Mouse (Mus musculus) embryonic facial prominence, embryonic 12.5 days (tissue): ENCODE data around the gene Ddx23. TPM values are rescaled to one million over a fixed set of nuclear protein-coding genes. Genes with fewer than 3 reads are reported as not detected.

Experiments used
- ATAC-seq: fragments of 200-750 bp; cut with Nextera tagmentation; 2 replicates; pipeline ENCODE4 v1.8.0; 2017; ENCODE audit not compliant: insufficient number of reproducible peaks, insufficient read depth, low FRiP score, low TSS enrichment
- H3K27ac ChIP-seq: fragments of 300-500 bp; sonication (generic); 2 replicates; pipeline ENCODE4 v1.5.1; 2016; ENCODE audit warnings: mild to moderate bottlenecking
- H3K27me3 ChIP-seq: fragments of 300-500 bp; sonication (generic); 2 replicates; pipeline ENCODE4 v1.6.1; 2016; ENCODE audit warnings: mild to moderate bottlenecking, moderate library complexity
- H3K36me3 ChIP-seq: fragments of 300-500 bp; sonication (generic); 2 replicates; pipeline ENCODE4 v1.6.1; 2016; ENCODE audit warnings: mild to moderate bottlenecking
- H3K4me1 ChIP-seq: fragments of 300-500 bp; sonication (generic); 2 replicates; pipeline ENCODE4 v1.6.1; 2016
- H3K4me2 ChIP-seq: fragments of 300-500 bp; sonication (generic); replicated peaks from 2 replicates; pipeline ENCODE4 v1.6.1; 2016; ENCODE audit warnings: mild to moderate bottlenecking, moderate library complexity
- H3K4me3 ChIP-seq: fragments of 300-500 bp; sonication (generic); 2 replicates; pipeline ENCODE4 v1.5.1; 2016; ENCODE audit warnings: mild to moderate bottlenecking
- H3K9ac ChIP-seq: fragments of 300-500 bp; sonication (generic); 2 replicates; pipeline ENCODE4 v1.6.1; 2016; ENCODE audit warnings: mild to moderate bottlenecking, moderate library complexity
- H3K9me3 ChIP-seq: fragments of 300-500 bp; sonication (generic); 2 replicates; pipeline ENCODE4 v1.6.1; 2016; ENCODE audit warnings: mild to moderate bottlenecking, moderate library complexity
- WGBS: fragments of 180-500 bp; shearing (Covaris S2); methylation state at CpG from one replicate; pipeline ENCODE4 v1.1.7; 2016; 5-methylcytosine and 5-hydroxymethylcytosine counted together
- polyA plus RNA-seq: library from polyadenylated mRNA; unstranded; fragments of >200 nt; fragmentation: Nextera tagmentation; extraction: Ambion mirVana; gene quantifications from 2 replicates; pipeline ENCODE4 v1.2.1, GENCODE M21; 2016

The Ddx23 gene
- polyA plus RNA-seq, 1 experiment from 2014 or later: 29.8 TPM

GRCm38 (mm10) chr15:98673732-98674131 lies 11.0 kb upstream of the Ddx23 start:
- Histone ChIP-seq H3K4me2 (no peak overlapping the region), H3K9ac (no peak overlapping the region), H3K4me1 (peaks cover 13% of the 10 kb centered on the region; the same call in 1 of the 2 replicates), H3K27ac (no peak overlapping the region), H3K36me3 (no peaks in the 10 kb centered on the region), H3K27me3 (peaks cover 50% of the 10 kb centered on the region), H3K9me3 (no peaks in the 10 kb centered on the region), H3K4me3 (no peak overlapping the region)
- no peak for ATAC-seq
- WGBS: 80% methylated on average over 7 of the region's 7 CpGs

- no peaks in the 10 kb centered on the region for H3K9me3 ChIP-seq
- H3K4me1 ChIP-seq: peaks cover 13% of the 10 kb centered on the region; the same call in 1 of the 2 replicates
- H3K27me3 ChIP-seq: peaks cover 43% of the 10 kb centered on the region
- H3K4me3 ChIP-seq: no peak overlapping the region
- H3K27ac ChIP-seq: no peak overlapping the region
- 52% methylated on average over 4 of the region's 4 CpGs for whole genome bisulfite sequencing
- ATAC-seq: no peak
- no peaks in the 10 kb centered on the region for H3K36me3 ChIP-seq
- no peak overlapping the region for H3K9ac ChIP-seq
- no peak overlapping the region for H3K4me2 ChIP-seq
Measured at GRCm38 (mm10) chr15:98672592-98672991, 9.9 kb upstream of the Ddx23 start.

DNA sequence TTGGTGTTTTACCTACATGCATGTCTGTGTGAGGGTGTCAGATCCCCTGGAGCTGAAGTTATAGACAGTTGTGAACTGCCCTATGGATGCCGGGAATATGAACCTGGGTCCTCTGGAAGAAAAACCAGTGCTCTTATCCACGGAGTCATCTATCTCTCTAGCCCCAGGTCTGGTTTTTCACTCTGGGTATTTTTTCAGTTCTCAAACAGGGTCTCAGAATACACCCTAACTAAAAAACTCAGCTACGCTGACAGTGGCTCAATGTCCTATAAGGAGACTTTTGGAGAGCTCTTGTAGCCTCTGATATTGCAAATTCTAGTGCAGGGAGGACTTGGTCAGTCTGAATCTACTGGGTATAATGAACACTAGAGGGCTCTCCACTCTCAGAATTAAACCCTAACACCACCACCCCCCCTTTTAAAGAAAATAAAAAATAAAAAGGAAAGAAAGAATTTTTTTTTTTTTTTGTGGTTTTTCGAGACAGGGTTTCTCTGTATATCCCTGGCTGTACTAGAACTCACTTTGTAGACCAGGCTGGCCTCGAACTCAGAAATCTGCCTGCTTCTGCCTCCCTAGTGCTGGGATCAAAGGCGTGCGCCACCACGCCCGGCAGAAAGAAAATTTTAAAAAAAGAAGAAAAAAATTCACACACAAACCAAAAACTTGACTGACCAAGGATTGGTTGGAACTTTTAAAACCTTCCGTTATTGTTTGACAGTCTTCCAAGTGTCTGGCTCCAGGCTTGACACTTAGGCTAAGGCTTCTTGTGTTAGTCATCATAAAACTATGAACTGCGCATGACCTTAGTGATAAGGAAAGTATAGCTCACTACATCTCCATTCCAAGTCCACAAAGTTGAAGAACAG lies 1.6 kb upstream of the Ddx23 start:
- H3K27ac ChIP-seq: no peak overlapping the region
- ATAC-seq: no peak
- peaks cover 7% of the 10 kb centered on the region for H3K4me1 ChIP-seq
- no peak overlapping the region for H3K9ac ChIP-seq
- WGBS: 77% methylated on average over 11 of the region's 11 CpGs
- no peaks in the 10 kb centered on the region for H3K36me3 ChIP-seq
- H3K9me3 ChIP-seq: no peaks in the 10 kb centered on the region
- no peaks in the 10 kb centered on the region for H3K27me3 ChIP-seq
- no peak overlapping the region for H3K4me2 ChIP-seq
- no peak overlapping the region for H3K4me3 ChIP-seq

DNA sequence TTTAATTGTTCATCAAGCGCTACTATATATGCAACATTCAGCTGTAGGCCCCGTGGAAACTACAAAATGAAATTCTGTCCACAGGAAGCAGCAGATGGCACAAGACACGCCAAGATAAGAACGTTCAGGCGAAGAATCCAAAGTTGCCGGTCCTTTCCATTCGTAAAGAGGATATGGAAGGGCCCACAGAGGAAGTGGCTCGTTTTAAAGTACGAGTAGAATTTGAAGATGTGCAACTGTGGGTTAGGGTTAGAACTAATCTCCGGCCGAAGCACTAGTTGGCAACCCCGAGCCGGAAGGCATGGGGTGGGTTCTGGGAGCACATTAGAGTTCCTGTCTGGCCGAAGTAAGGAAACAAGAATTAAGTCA lies 512 bp downstream of the Ddx23 start:
- Histone ChIP-seq H3K9ac (peak overlapping the region; percentile 79), H3K4me1 (peaks cover 7% of the 10 kb centered on the region), H3K4me3 (peak overlapping the region; percentile 68), H3K9me3 (no peaks in the 10 kb centered on the region), H3K27me3 (no peaks in the 10 kb centered on the region), H3K4me2 (peak overlapping the region; percentile 73), H3K36me3 (peaks cover 17% of the 10 kb centered on the region), H3K27ac (peak overlapping the region; percentile 86)
- under 1% methylated on average over 14 of the region's 14 CpGs for WGBS
- no peak for ATAC-seq

GRCm38 (mm10) chr15:98656982-98657751 lies 5.5 kb downstream of the Ddx23 start:
- H3K27me3 ChIP-seq: no peaks in the 10 kb centered on the region

DNA sequence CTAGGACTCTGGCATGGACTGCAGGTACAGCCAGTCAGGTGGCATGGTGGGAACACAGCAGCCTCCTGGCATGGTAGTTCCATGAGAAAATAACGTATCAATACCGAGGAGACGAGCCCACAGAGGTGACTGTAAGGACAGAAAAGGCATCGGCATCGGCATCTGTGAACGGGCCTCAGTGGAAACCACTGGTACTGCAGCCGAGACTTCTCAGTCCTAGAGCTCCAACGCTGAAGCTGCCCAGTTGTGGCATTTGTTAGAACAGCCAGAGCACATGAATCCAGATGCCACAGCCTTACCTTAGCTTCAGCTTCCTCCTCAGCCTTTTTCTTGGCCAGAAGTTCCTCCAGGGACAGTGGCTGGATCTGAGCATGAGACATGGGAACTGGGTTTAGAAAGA lies 10.5 kb downstream of the Ddx23 start:
- Histone ChIP-seq H3K9me3 (no peaks in the 10 kb centered on the region), H3K27ac (no peak overlapping the region), H3K27me3 (no peaks in the 10 kb centered on the region), H3K36me3 (peaks cover 99% of the 10 kb centered on the region), H3K4me1 (no peaks in the 10 kb centered on the region), H3K4me3 (no peak overlapping the region), H3K9ac (no peak overlapping the region), H3K4me2 (no peak overlapping the region)
- 96% methylated on average over 8 of the region's 8 CpGs for WGBS
- no peak for ATAC-seq

More at GRCm38 (mm10) chr15:98656982-98657751, 5.5 kb downstream of the Ddx23 start:
- no peak overlapping the region for H3K4me2 ChIP-seq
- no peak overlapping the region for H3K9ac ChIP-seq
- peaks cover 66% of the 10 kb centered on the region for H3K36me3 ChIP-seq
- no peak overlapping the region for H3K27ac ChIP-seq
- H3K4me3 ChIP-seq: no peak overlapping the region
- ATAC-seq: no peak
- peaks cover 7% of the 10 kb centered on the region for H3K4me1 ChIP-seq
- no peaks in the 10 kb centered on the region for H3K9me3 ChIP-seq
- 83% methylated on average over 15 of the region's 15 CpGs for WGBS

DNA sequence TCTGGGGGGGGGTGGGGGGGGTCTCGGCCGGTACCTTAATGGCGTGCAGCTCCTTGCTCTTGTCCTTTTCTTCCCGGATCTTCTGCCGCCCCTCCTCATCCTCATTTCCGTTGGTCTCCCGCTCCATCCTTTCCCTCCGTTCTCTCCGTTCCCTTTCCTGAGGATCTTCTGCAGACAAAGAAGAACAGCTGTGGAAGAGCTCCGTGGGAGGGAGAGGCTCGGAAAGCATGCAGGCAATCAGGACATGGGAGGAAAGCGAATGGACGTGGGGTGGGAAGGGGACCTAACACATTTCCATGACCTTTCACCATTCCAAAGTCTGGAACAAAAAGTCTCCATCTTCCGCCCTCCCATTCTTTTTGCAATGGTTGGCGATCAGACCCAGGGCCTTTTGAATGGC lies 11.3 kb downstream of the Ddx23 start:
- Histone ChIP-seq H3K4me3 (no peak overlapping the region), H3K4me1 (no peaks in the 10 kb centered on the region), H3K9me3 (no peaks in the 10 kb centered on the region), H3K9ac (no peak overlapping the region), H3K27ac (no peak overlapping the region), H3K27me3 (no peaks in the 10 kb centered on the region), H3K4me2 (no peak overlapping the region), H3K36me3 (peaks cover 99% of the 10 kb centered on the region)
- 90% methylated on average over 15 of the region's 15 CpGs for whole genome bisulfite sequencing
- ATAC-seq: no peak

GRCm38 (mm10) chr15:98648071-98648470 lies 14.6 kb downstream of the Ddx23 start:
- no peaks in the 10 kb centered on the region for H3K4me1 ChIP-seq
- H3K4me2 ChIP-seq: no peak overlapping the region
- no peak overlapping the region for H3K4me3 ChIP-seq
- H3K9ac ChIP-seq: no peak overlapping the region
- no peak overlapping the region for H3K27ac ChIP-seq
- ATAC-seq: no peak
- 94% methylated on average over 3 of the region's 3 CpGs for WGBS
- H3K9me3 ChIP-seq: no peaks in the 10 kb centered on the region
- no peaks in the 10 kb centered on the region for H3K27me3 ChIP-seq
- peaks cover 98% of the 10 kb centered on the region for H3K36me3 ChIP-seq

- Histone ChIP-seq H3K9ac (no peak overlapping the region), H3K27me3 (no peaks in the 10 kb centered on the region), H3K27ac (no peak overlapping the region), H3K4me2 (no peak overlapping the region), H3K4me3 (no peak overlapping the region), H3K4me1 (no peaks in the 10 kb centered on the region), H3K36me3 (peaks cover 98% of the 10 kb centered on the region), H3K9me3 (no peaks in the 10 kb centered on the region)
- 90% methylated on average over 10 of the region's 10 CpGs for WGBS
- ATAC-seq: no peak
Measured at GRCm38 (mm10) chr15:98647308-98647707, 15.4 kb downstream of the Ddx23 start.

DNA sequence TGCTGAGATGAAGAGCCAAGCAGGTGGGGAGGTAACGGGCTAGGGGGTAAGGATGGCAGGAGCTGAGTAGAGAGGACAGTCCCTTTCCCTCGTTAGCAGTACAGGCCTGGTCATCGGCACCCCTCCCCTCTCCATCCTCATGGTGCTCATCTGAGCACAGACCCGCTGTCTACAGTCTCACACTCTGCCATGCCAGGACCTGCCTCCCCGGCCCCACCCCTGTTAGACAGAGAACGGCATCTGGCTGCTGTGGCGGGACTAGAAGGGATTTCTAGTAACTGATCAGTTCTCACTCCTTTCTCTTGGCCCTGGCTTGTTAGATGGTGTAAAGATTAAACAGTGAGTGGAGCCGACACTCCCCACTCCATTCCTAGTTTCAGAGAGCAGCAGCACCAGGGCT lies 16.0 kb downstream of the Ddx23 start:
- H3K27ac ChIP-seq: no peak overlapping the region
- no peak for ATAC-seq
- H3K4me2 ChIP-seq: no peak overlapping the region
- no peak overlapping the region for H3K9ac ChIP-seq
- no peaks in the 10 kb centered on the region for H3K4me1 ChIP-seq
- WGBS: 76% methylated on average over 8 of the region's 8 CpGs
- H3K36me3 ChIP-seq: peaks cover 98% of the 10 kb centered on the region
- no peaks in the 10 kb centered on the region for H3K9me3 ChIP-seq
- H3K4me3 ChIP-seq: no peak overlapping the region
- no peaks in the 10 kb centered on the region for H3K27me3 ChIP-seq

- no peak for ATAC-seq
- Histone ChIP-seq H3K36me3 (peaks cover 96% of the 10 kb centered on the region), H3K27ac (no peak overlapping the region)
Measured at GRCm38 (mm10) chr15:98645057-98646026, 17.4 kb downstream of the Ddx23 start.

More at GRCm38 (mm10) chr15:98645057-98646026, 17.4 kb downstream of the Ddx23 start:
- no peaks in the 10 kb centered on the region for H3K9me3 ChIP-seq
- H3K27me3 ChIP-seq: no peaks in the 10 kb centered on the region
- no peaks in the 10 kb centered on the region for H3K4me1 ChIP-seq
- H3K4me2 ChIP-seq: no peak overlapping the region
- H3K4me3 ChIP-seq: no peak overlapping the region
- no peak overlapping the region for H3K9ac ChIP-seq
- 89% methylated on average over 24 of the region's 24 CpGs for WGBS
